Mouse (Mus musculus) ES-E14 (cell line): Measurements from ENCODE around the gene Gpr152. TPM values are rescaled to one million over a fixed set of nuclear protein-coding genes. Genes with fewer than 3 reads are reported as not detected.

Experiments
- DNase-seq: peaks from one replicate; pipeline ENCODE4 v3.0.0-alpha.2; 2013; ENCODE audit warnings: low read depth, low spot score
- H3K27ac ChIP-seq: 2 replicates; pipeline ENCODE4 v1.5.1; 2012; ENCODE audit warnings: low read depth, mild to moderate bottlenecking, low read length, moderate library complexity, mixed read lengths; ENCODE audit not compliant: poor library complexity, insufficient read depth, severe bottlenecking
- H3K36me3 ChIP-seq: 2 replicates; pipeline ENCODE4 v1.6.1; 2012; ENCODE audit warnings: mild to moderate bottlenecking, low read length, moderate library complexity, mixed read lengths; ENCODE audit not compliant: control insufficient read depth, poor library complexity, insufficient read depth, severe bottlenecking
- H3K4me1 ChIP-seq, 2 experiments: fragments of 150-350 bp in 1 of 2; sonication (generic) in 1 of 2; 2 replicates each; pipeline ENCODE4 v1.6.1; 2012; ENCODE audit warnings: low read length in 2 of 2, mild to moderate bottlenecking in 1 of 2, mixed read lengths in 1 of 2; ENCODE audit not compliant: control insufficient read depth in 2 of 2, insufficient read depth in 2 of 2, poor library complexity in 1 of 2
- H3K4me3 ChIP-seq, 2 experiments: fragments of 150-350 bp in 1 of 2; sonication (generic) in 1 of 2; 2 replicates each; pipeline ENCODE4 v1.5.1; 2012; ENCODE audit warnings: low read length in 2 of 2, low read depth in 1 of 2, mild to moderate bottlenecking in 1 of 2, mixed read lengths in 1 of 2; ENCODE audit not compliant: insufficient read depth in 1 of 2, poor library complexity in 1 of 2, severe bottlenecking in 1 of 2
- H3K9ac ChIP-seq: 2 replicates; pipeline ENCODE4 v1.6.1; 2012; ENCODE audit warnings: low read depth, mild to moderate bottlenecking, low read length, mixed read lengths; ENCODE audit not compliant: poor library complexity, insufficient read depth, severe bottlenecking
- H3K9me3 ChIP-seq: fragments of 150-350 bp; sonication (generic); 2 replicates; pipeline ENCODE4 v1.6.1; 2012; ENCODE audit warnings: low read depth, mild to moderate bottlenecking, low read length; ENCODE audit not compliant: control insufficient read depth, insufficient read depth
- CHD2 ChIP-seq: IDR thresholded peaks from 2 replicates; pipeline ENCODE4 v1.6.1; 2014; ENCODE audit warnings: mild to moderate bottlenecking, low read depth, low read length, inconsistent platforms
- HCFC1 ChIP-seq: IDR thresholded peaks from 2 replicates; pipeline ENCODE4 v1.6.1; 2012; ENCODE audit warnings: low read length, inconsistent platforms, borderline replicate concordance; ENCODE audit not compliant: insufficient read depth
- MAFK ChIP-seq: IDR thresholded peaks from 2 replicates; pipeline ENCODE4 v1.6.1; 2014; ENCODE audit warnings: mild to moderate bottlenecking, low read depth, low read length, inconsistent platforms; ENCODE audit not compliant: insufficient read depth
- ZC3H11A ChIP-seq: IDR thresholded peaks from 2 replicates; pipeline ENCODE4 v1.6.1; 2012; ENCODE audit warnings: low read depth, mild to moderate bottlenecking, inconsistent platforms, low read length, borderline replicate concordance
- ZNF384 ChIP-seq: IDR thresholded peaks from 2 replicates; pipeline ENCODE4 v1.6.1; 2012; ENCODE audit warnings: low read depth, low read length, inconsistent platforms
- in situ Hi-C, 2 experiments: fragments of 600-800 bp; cut with MboI; formaldehyde crosslinking; loops; one replicate each; pipeline ENCODE4 v1.15.1; 2025; ENCODE audit warnings: low sequenced_read_pairs in 2 of 2, inconsistent platforms in 1 of 2; ENCODE audit not compliant: unreplicated experiment in 2 of 2
- total RNA-seq: library from RNA; depleted of rRNA; stranded (reverse); fragments of 300-350 nt; gene quantifications from 2 replicates; pipeline ENCODE4 v1.2.3, GENCODE M21; 2012

The Gpr152 gene
- total RNA-seq, 1 experiment = 0.13 TPM

DNA sequence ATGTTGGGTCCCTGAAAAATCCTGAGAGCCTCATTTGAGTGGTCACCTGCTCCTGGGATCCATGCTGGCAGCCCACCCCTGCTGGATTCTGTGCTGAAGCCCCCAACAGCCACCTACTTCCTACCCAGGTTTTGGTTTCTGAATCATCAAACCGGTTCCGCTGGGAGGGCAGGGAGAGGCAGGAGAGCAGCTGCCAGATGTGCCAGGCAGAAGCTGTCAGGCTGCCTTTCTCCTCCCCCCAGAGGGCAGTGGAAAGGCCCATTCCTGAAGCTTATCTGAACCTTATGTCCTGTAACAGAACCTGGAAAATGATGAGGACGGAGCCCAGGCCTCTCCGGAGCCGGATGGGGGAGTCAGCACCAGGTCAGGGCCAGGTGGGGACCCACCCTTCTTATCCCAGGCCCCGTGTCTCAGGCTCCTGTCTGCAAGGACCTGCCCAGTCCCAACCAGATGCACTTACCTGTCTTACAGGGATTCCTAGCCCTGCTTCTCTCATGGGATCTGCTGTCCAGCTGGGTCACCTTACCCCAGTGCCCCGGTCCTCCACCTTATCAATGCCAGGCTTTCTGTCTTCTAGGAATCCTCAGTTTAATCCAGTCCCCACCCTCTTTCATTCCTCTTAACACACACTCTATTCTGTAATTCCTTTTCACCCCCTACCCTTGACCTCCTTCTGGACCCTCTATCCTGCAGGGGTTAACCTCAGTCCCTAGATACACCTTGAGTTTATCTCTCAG is 12.7 kb upstream of the Gpr152 start:
- H3K27ac ChIP-seq = no peak overlapping the region
- in situ Hi-C loops = no loop called here
- DNase-seq = no peak
- H3K9ac ChIP-seq = peak overlapping the region; percentile 94; the same call in 1 of the 2 replicates
- TF ChIP-seq CHD2 = no peak
- no peak for TF ChIP-seq ZNF384
- no peak for TF ChIP-seq HCFC1
- no peak for TF ChIP-seq ZC3H11A
- H3K36me3 ChIP-seq = peaks cover 16% of the 10 kb centered on the region; the same call in 1 of the 2 replicates
- H3K4me3 ChIP-seq = peak overlapping the region; percentile 79 to 90
- peaks cover 0 to 6% of the 10 kb centered on the region in 2 experiments; a peak in 2 of 4 replicates for H3K4me1 ChIP-seq
- no peaks in the 10 kb centered on the region for H3K9me3 ChIP-seq

DNA sequence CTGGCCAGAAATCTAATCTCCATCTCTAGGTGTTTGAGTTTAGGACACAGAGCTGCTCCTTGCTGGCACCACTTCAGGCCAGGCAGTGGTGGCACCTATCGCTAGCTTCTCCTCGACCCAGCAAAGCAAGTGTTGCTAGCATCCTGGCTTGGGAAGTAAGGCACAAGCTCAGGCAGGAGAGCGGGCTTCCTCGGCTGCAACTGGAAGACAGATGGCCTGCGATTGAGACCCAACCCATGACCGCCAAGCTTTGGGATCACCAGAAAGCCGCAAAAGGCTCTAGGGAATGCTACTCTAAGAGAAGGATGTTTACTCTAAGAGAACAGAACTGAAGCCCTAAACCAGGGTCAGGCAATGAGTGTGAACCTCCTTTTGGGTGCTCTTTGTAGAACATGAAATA is 10.1 kb upstream of the Gpr152 start:
- H3K9me3 ChIP-seq = no peaks in the 10 kb centered on the region
- peaks cover 25% of the 10 kb centered on the region; the same call in 1 of the 2 replicates for H3K36me3 ChIP-seq
- no peak for DNase-seq
- no peak overlapping the region for H3K27ac ChIP-seq
- no peak overlapping the region for H3K9ac ChIP-seq
- in situ Hi-C loops = no loop called here
- peaks cover 0 to 6% of the 10 kb centered on the region in 2 experiments; a peak in 2 of 4 replicates for H3K4me1 ChIP-seq
- TF ChIP-seq HCFC1 = no peak
- no peak for TF ChIP-seq ZNF384
- H3K4me3 ChIP-seq = no peak overlapping the region

DNA sequence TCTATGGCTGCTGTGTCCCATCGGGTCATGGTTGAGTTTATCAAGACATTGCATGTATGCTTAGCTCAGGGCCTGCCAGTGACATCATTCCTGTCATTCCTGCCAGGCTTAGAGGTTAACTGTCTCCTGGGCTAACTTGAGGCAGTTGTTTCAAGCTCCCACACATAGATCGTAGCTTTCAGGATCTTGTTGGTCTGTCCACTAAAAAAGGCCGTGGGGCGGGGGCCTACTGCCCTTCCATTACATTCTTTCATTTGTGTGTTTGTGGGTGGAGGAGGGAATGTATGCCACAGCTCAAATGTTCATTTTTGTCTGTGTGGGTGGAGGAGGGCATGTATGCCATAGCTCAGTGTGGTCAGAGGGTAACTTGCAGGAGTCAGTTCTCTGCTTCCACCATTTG is 9.5 kb upstream of the Gpr152 start:
- H3K4me1 ChIP-seq = peaks cover 0 to 6% of the 10 kb centered on the region in 2 experiments; a peak in 2 of 4 replicates
- H3K4me3 ChIP-seq = no peak overlapping the region
- H3K27ac ChIP-seq = no peak overlapping the region
- no peaks in the 10 kb centered on the region for H3K9me3 ChIP-seq
- DNase-seq = no peak
- TF ChIP-seq CHD2 (no peak), HCFC1 (no peak), ZC3H11A (no peak)
- H3K36me3 ChIP-seq = peaks cover 25% of the 10 kb centered on the region; the same call in 1 of the 2 replicates
- in situ Hi-C loops = no loop called here
- no peak overlapping the region for H3K9ac ChIP-seq

DNA sequence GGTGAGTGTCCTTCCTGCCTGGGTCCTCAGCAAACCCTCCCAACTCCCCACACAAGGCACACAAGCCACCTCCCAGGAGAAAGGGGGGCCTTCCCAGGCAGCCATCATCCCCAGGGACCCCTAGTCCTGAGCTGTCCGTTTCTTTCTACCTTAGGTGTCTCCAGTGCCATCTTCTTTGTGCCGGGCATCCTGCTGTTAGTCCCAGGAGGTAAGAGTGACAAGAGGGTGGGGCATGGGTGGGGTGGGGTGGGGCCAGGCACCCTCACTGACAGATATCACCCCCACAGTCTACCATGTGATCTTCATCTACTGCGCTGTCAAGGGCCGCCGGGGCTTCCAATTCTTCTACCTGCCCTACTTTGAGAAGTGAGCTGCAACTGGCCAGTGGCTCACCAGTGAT is 8.5 kb upstream of the Gpr152 start:
- Histone ChIP-seq H3K4me3 (no peak overlapping the region), H3K36me3 (peaks cover 25% of the 10 kb centered on the region; the same call in 1 of the 2 replicates), H3K27ac (no peak overlapping the region), H3K4me1 (peaks cover 0 to 9% of the 10 kb centered on the region in 2 experiments; a peak in 2 of 4 replicates), H3K9ac (no peak overlapping the region), H3K9me3 (no peaks in the 10 kb centered on the region)
- in situ Hi-C loops = no loop called here
- no peak for DNase-seq
- TF ChIP-seq HCFC1 = no peak
- TF ChIP-seq ZNF384 = no peak
- no peak for TF ChIP-seq CHD2
- TF ChIP-seq ZC3H11A = no peak
- no peak for TF ChIP-seq MAFK
